Mouse (Mus musculus) gonadal fat pad, adult 2 months (tissue): ENCODE measurements at regions not wholly inside any gene's neighbourhood (a gene's known extent, or its start where the extent isn't known, plus 50 kb on each side); places are given as distances from the start of the nearest gene placed in this dataset.
A peak's percentile ranks its signal among the peaks of the same experiment; 100 is the strongest.

ENCODE experiments used
- DNase-seq: peaks from one replicate; pipeline ENCODE4 v3.0.0-alpha.2; 2012; ENCODE audit warnings: low read depth

DNA sequence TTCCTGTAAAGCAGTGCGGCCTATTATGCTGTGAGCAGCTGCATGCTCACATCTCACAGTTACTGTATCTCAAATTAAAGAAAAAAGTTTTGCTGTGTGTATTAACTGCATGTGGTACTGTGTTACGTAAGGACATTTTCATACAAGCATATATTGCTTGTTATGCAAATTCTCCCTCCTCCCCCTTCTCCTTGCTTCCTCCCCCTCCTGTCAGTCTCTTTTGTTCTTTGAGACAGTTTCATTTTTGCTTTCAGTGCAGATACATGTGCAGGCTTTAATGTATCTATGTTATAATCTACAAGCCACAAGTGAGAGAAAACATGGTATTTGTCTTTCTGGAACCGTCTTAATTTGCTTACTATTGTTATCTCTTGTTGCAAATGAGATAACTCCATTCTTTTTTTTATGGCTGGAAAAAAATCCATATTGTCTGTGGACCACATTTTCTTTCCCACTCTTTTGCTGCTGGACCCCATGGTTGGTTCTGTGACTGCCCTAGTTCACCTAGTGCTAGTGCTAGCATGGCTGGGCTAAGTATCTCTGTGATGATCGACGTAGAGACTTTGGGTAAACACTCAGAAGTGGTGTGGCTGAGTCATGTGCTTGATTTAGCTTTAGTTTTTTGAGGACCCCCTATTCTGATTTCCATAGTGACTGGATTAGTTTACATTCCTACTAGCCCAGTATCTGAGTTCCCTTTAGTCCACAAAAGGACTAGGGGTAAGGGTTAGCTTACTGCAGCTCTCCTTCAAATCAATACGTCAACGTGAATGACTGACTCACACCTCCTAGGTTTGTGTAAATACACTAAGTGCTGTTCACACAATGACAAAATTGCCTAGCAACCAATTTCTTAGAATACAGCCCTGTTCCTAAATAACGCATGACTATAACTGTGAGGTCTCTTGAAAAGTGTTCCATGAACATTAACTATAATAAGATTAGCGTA lies 158.1 kb downstream of the Icos start:
- DNase-seq = no peak

DNA sequence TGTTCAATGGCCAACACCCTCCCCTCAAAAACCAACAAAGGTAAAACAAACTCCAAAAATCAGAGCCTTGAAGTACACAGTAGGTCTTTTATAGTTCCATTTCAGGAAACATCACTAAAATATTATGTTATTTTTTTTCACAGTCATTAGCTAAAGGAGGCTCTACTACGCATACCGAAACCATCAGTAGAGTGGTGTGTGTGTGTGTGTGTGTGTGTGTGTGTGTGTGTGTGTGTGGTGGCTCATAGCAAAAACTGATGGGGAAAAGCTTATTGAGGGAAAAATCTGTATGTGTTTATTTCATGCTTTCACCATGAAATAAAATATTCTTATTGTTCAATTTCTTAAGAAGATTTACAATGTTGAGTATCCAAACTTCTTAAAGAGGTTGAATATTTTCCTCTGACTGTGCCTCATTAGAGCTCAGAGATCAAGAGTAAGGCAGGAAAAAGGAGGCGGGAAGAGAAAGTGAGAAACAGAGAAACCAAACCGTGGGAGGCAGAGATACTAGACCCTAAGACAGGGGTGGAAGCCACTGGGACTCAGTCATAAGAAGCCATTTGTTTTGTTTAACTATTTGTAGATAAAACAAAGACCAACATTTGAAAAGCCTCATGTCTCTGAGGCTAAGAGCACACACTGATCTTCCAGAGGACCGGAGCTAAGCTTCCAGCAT lies 159.6 kb downstream of the Icos start:
- DNase-seq = no peak

DNA sequence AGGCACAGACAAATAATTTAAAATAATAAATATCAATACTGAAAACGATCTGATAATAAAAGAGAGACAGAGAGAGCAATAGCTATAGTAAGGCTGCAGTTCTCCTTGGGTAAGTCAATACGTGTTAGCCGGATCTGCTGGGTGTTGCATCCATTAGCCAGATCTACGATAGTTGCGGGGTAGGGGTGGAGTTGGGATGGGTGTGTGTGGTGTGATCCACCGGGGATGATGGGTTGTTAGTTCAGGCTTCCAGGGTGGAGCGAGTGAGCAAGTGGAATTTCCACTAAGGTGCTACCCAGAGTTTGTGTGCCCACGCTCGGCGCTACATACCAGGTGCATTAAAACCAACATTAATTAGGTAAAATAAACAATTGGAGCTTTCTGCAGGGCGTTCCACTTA lies 160.2 kb downstream of the Icos start:
- no peak for DNase-seq

DNA sequence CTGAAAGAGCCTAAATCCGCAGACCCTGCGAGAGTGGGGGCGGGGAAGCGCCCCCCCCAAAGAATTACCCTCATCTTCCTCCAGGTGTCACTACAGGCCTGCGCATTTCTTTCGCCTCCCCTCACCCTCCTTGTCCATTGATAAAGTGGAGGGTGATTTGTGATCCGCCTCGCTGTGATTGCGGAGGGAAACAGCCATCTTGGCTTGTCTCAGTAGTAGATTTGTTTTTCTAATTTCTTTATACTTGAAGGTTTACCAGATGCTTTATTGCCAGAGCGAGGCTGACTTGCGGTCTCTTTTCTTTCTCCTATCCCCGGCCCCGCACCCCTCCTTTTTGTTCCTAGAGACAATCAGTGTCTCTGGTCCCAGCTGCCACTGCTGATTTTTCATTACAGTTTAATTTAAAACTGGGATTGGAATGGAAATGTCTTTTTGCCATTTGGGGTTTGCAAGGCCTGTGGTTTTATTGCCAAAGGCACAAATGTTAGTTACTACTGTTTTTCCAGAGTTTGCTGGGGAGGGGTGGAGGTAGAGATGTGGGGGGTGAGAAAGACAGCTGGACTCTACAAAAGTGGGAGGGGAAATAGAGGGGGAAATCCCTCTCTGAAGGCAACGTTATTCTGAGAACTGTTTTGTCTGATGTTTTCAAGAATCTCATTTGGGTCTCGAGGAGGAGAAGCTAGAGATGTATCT lies 161.7 kb downstream of the Icos start:
- DNase-seq = no peak

DNA sequence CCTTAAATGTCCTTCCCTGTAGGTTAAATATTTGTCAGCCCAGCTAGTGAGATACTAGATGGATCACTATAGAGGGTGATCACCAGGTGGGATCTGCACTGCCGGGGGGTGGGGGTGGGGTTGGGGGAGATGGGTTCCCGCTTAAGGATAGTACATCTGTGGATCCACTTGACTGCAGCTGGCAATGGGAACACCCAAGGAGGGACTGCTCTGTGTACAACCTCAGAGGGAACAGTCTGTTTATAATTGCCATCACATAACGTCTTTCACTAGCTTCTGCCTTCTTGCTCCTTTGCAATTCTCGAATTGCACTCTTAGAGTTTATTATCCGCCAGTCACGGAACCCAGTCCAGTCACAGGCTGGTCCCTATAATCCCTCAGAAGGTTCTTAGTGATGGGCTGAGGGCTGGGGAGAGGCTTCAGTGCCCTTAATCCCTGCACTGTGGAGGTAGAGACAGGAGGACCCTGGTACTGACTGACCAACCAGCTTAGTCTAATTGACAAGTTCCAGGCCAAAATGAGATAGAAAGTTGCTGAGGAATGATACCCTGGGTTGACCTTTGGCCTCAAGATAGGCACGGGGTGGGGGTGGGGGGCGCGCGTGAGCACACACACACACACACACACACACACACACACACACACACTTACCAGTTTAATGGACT lies 162.4 kb downstream of the Icos start:
- no peak for DNase-seq

DNA sequence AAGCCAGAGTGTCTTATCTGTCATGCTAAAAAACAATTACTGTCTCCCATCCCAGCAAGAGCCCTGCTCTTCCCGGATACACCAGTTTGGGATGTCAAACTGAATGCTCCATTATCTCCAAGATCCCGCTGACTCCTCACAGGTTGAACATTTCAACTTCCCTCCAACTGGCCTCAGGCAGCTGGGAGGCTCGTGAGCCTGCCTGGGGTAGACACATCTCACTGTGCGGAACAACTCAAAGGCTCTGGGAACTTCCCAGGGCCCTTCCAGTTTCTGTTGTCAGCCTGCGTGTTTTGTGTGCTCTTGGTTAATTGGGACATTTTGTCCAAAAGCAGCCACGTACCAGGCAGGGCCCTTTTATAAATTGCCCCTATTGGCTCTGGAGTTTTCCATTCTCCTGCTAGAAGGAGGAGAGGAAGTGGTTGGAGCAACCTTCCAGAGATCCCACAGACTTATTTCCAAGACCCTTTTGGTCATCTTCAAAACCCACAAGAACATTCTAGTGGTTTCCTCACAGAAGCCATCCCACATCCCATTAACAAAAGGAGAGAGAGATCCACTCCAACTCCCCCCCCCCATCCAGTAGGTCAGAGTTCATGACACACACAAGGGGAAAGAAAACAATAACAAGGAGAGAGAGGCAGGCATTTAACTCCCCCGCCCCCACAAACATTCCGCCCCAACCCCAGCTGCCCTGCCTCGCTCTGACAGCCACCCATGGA lies 163.3 kb downstream of the Icos start:
- no peak for DNase-seq

DNA sequence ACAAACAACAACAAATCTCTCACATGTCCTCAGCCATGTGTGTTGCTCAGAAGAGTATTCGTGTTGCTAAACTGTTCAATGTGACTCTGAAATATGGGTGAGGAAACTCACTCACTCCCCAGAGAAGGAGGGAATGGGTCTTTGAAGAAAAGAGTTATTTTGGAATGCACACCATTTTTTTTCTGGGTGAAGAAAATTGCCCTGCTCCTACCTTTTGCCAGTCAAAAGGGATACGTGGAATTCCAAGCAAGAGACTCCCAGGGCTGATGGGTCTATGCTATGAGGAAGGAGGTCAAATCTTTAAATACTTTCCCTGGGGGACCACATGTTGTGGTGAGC lies 163.8 kb downstream of the Icos start:
- DNase-seq = no peak

DNA sequence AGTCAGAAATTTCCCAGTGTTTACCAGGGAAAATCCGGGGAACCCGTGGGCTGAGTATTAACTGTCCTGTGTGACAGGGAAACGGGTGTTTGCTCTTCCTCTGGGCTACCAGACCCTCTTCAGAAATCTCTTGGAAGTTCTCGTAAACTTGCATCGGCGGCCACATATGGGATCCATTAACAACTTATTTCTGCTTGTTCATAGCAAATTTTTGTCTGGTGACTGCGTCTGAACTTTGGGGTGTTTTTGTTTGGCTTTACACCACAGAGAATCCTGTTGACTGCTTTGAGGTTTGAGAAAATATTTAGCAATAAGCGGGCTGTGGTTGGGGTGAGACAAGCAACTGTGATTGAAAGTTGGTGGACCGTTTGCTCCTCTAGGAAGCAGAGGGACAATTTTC lies 164.2 kb downstream of the Icos start:
- DNase-seq = no peak

DNA sequence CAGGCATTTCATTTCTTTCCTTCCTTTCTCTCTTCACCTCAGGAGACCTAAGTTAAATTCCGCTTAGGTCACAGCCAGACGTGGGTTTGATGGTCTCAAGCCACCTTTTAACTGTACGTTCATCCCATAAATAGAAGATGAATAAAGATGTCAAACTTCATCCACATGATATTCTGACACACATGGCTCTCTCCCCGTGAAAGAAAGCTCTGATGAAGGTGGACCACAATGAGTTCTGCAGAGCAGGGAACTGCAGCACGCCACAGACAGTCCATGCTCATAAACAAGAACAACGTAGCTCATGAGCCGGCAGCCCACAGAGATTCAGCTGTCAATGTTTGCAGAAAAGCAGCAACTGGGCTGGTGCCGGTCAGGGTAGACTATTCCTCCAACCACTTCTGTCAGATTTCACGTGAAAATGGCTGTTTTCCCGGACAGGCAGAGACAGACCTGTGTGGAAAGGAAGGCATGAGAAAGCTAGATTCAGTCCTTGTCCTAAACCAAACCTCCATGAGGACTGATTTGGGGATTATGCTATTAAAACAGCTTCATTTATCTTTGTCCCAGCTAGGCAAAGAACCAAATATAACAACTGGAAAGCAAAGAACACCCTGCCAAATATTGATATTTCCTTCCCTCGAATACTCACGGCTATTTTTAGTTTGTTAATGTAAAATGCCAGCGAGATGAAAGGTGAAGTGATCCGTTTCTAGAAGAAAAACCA lies 165.5 kb downstream of the Icos start:
- no peak for DNase-seq

DNA sequence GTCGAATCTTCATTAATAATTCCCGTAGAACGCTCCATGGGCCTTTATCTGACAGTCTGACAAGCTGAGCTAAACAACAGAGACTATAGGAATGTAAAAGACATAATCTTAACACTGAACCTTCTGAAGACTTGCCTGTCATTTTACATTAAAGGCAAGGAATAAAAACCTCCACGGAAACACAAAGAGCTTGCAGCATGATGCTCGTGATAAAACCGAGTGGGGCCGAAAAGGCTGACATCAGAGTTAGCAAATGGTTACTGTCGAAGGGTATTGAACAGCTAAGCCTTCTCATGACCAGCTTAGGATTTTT lies 166.0 kb downstream of the Icos start:
- no peak for DNase-seq

DNA sequence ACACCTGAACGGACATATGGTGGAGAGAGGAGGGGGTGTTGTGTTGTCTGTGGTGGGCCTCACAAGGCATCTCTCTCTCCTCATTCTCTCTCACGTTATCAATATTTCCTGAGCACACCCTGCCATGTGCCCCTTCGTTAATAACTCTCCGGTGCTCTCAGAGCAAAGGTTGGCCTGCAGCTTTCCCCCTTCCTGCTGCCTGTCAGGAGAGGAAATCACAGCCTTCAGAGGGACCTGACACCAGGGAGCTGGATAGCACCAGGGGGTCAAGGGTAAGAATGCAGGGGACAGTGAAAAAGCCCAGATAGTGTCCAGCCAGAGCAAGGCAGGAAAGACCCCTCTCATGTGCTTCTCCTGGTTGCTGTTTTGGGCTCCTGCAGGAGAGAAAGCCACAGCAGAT lies 167.3 kb downstream of the Icos start:
- DNase-seq = no peak

DNA sequence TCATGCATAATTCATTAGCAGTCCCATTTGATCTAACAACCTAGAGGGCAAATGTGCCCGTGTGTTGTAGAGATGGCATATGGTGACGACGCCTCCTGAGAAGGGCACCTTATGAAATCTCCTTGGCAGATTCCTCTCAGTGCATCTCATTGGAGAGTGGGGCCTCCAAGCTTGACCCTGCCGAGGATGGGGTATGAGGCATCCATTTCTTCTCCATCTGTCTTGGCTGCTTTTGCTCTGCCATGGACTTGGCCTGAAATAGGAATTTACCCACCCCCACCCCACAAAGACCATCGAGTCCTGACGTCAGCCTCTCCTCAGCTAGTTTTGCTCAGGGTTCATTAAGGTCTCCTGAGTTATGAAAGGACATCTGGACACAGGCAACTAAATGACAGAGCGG lies 167.8 kb downstream of the Icos start:
- no peak for DNase-seq

DNA sequence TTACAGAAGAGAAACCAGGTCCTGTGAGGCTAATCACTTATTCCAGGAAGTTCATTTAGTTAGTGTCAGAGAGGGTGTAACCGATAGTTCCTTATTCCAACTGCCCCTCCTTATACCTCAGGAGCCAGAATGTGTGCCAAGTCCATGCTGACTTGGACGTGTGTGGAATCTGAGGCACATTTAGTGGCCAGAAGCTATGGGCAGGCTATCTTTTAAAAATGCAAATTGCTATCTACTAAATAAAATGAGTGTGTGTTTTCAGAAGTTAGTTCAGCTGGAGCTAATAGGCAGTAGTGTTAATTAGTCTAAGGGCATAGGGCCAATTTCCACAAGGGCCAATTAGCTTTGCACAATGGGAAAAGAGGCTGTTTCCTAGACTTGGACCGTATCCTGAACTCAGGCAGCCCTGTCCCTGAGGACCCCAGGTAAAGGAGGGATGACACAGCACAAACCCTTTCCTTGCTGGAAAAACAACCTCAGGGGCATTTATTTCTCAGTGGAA lies 168.5 kb downstream of the Icos start:
- DNase-seq = no peak

DNA sequence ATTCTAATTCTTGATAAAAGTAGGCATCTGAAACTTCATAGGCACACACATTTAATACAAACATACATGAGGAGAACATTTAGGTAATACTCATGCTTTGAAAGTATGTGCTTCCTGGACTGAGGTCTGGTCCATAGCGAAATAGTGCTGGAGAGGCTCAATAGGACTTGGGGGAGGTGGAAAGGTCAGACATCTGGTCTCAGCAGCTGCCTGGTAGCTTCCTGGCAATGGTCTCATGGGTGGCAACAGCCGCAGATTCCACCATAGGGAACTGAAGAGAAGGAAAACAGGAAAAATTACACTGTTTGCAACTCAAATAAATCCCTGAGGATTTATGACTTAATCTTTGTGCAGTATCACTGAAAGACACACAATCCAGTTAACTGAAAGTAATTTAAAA lies 174.0 kb downstream of the Icos start:
- DNase-seq = no peak

DNA sequence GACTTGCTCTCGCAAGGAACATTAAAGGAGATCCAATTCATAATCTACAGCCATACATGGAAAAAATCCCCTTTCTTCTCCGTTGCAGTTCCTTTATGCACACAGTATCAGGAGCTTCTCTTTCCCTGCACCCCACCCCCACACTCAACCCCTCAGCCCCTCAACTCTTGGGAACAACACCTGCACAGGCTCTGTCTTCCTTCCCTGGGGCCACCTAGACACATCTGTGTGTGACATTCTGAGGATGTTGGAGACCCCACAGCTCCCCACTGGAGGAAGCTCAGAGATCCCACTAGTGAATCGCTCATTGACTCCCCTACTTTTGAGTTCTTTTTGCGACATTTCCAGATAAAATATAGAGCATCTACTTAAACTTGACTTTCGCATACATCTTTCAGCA lies 174.4 kb downstream of the Icos start:
- no peak for DNase-seq

DNA sequence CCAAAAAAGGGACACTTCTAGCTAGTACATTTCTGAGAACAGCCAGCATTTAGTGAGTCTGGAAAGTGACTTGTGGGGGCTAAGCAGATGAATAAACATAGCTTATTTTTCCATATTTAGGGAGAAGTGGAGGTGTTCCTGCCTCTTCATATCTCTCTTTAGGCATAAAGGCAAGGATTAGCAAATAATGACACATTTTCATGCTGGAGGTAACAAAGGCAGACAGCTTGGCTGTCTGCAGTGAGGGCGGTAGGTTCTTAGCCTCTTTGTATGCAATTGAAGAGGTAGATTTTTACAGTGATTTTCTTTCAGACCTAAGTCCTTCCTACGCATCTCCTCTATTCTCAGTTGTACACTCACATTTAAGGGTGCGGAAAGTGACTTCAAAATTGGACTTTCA lies 176.5 kb downstream of the Icos start:
- no peak for DNase-seq

DNA sequence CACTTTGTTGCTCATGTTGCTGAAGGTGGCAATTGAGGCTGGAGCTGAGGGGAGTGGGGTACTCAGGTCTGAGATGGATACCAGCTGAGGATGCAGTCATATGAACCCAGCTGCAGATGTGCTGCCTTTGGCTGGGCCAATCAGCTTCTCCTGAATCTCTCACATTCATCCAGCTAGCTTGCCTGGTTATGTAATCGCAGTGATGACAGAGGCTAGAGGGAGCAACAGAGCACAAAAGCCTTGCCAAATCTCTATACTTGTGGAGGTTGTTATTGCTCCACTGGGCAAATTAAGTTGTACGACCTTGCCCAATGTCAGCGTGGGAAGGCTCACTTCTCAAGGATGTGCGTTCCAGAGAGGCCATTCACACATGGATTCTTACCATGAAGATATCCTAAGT lies 179.5 kb downstream of the Icos start:
- peak; percentile 50 for DNase-seq

DNA sequence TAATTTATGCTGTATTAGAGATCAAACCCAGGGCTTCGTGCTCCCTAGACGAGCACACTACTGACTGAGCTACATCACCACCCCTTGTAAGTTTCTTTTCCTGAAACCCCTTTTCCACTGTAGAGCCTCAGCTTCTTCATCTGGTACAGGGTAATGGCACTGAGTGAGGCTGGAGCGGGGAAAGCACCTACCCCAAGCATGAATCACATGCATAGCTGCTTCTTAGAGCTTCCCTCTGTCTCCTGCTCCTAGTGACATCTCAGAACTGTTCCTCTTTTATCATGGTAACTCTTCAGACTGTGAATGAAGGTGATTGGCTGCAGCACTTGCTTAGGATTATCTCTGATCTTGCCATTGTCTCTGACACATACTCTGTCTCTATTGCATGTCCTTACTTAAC lies 182.8 kb downstream of the Icos start:
- no peak for DNase-seq

DNA sequence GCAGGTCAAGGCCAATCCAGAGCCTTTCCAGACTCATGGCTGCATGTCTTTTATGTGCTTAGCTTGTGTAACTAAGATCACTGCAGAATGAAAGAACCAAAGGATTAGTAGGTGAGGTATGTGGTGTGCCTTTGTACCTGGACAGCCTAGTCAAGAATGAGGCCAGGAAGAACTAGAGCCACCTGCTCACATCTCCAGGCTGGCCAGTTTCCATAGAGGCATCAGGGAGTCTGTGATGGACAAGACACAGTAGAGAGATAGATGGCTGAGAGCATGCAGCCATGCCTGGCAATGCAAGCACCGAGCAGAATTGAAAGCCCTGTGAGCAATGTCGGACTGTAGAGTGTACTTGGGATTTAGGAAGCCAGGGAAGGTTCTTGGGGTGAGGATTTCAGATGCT lies 186.5 kb downstream of the Icos start:
- DNase-seq = no peak

DNA sequence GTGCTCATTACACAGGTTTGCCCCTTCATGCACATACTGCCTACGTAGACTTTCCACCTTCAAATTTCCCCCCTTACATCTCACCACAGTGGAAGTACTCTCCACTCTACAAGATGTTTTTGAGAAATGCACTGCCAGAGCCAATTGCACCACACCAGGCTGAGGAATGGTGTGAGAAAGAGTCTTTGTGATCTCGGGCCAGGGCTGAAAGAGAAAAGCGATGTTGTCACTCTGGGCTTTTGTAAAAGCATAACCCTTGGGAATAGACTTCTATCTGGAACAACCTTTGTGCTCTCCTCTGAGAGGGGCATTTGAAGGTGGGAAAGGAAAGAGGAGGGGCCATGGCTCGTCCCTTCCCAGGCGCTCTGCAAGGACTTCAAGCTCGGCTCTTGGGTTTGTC lies 194.2 kb downstream of the Icos start:
- no peak for DNase-seq

DNA sequence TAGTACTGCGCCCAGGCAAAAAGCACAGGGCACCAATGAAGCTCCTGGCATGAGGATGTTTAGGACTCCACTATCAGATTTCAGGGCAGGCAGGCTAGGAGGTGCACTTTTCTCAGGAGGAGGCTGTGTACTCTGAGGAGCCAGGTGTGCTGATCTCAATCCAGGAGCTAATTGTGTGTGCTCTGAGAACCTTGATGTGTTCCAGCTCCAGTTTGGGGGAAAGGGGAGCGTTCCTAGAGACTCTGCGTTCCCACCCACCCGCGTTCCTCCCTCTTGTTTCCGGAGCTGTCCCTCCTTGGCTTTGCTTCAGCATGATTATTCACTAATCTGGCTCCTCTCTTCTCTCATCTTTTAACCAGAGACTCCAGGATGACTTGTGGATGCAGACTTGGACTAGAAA lies 195.2 kb downstream of the Icos start:
- DNase-seq = no peak
